30 mouse cellular contexts compared by ENCODE assay signal in the genomic region with DNA sequence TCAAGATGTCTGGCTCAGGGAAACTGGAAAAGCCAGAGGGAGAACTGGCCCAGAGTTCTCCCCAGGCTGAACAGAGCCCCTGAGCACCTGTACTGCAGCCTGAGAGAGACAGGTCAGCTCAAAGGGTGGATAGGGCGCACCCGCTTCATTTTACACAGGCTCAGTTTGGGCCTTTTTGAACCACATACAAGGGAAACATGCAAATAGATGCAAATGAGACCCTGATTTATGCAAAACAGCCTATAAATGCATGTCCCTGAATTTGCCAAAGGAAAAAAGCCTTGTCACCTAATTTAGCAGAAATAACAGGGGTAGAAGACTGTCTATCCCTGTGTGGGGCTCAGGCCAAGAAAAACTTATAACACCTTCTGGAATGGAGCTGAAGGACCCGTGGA.
DNase-seq lines count a peak whose midpoint lies in the region; ATAC-seq and TF ChIP-seq lines count a peak whose summit lies in the region.
"Had no signal": no experiment of that assay in that cellular context is flagged by ENCODE, and none has a peak within 500 bp of the region (broad histone marks: within the 10 kb centered on the region; RNA-seq: fewer than 3 reads in every experiment).

No protein-coding gene starts in this region.

- no peaks in the 10 kb centered on the region for H3K36me3 ChIP-seq in midbrain, embryonic 13.5 days
- no peaks in the 10 kb centered on the region for H3K36me3 ChIP-seq in midbrain, embryonic 16.5 days (ENCODE audit: control insufficient read depth, insufficient read depth, low read length)
- H3K36me3 ChIP-seq in forebrain, embryonic 12.5 days (replicated peaks), result no peaks in the 10 kb centered on the region
- no peaks in the 10 kb centered on the region for H3K36me3 ChIP-seq in forebrain, postnatal 0 days (ENCODE audit: insufficient read depth)
- no peaks in the 10 kb centered on the region for H3K36me3 ChIP-seq in kidney, adult 2 months (ENCODE audit: control insufficient read depth, insufficient read depth, low read length)
- H3K36me3 ChIP-seq: embryonic facial prominence, embryonic 13.5 days; limb, embryonic 10.5 days; limb, embryonic 15.5 days; liver, embryonic 13.5 days had no signal

- no peak overlapping the region for H3K4me2 ChIP-seq in midbrain, embryonic 13.5 days (replicated peaks)
- no peak overlapping the region for H3K4me2 ChIP-seq in midbrain, embryonic 16.5 days (ENCODE audit: low read length)
- H3K4me2 ChIP-seq in forebrain, embryonic 12.5 days, result no peak overlapping the region
- no peak overlapping the region for H3K4me2 ChIP-seq in forebrain, postnatal 0 days (ENCODE audit: low read depth)
- H3K4me2 ChIP-seq: embryonic facial prominence, embryonic 13.5 days; heart, embryonic 11.5 days; limb, embryonic 15.5 days; liver, embryonic 13.5 days had no signal

- no peak overlapping the region for H3K4me3 ChIP-seq in midbrain, embryonic 13.5 days (replicated peaks)
- H3K4me3 ChIP-seq in midbrain, embryonic 16.5 days (ENCODE audit: low read depth, low read length), result no peak overlapping the region
- no peak overlapping the region for H3K4me3 ChIP-seq in forebrain, embryonic 12.5 days (replicated peaks)
- H3K4me3 ChIP-seq in forebrain, postnatal 0 days (ENCODE audit: low read depth, low read length), result no peak overlapping the region
- no peak overlapping the region for H3K4me3 ChIP-seq in kidney, adult 2 months (ENCODE audit: insufficient read depth, low read depth, low read length)
- H3K4me3 ChIP-seq: embryonic facial prominence, embryonic 13.5 days; limb, embryonic 10.5 days; limb, embryonic 15.5 days; liver, embryonic 13.5 days; megakaryocyte, embryonic 14.5 days had no signal

- 76% methylated on average over 3 of the region's 3 CpGs for WGBS in midbrain, embryonic 13.5 days
- WGBS in midbrain, embryonic 16.5 days, result 73% methylated on average over 3 of the region's 3 CpGs
- WGBS in forebrain, embryonic 12.5 days, result 64% methylated on average over 3 of the region's 3 CpGs
- 33% methylated on average over 3 of the region's 3 CpGs for WGBS in forebrain, postnatal 0 days
- 84% methylated on average over 3 of the region's 3 CpGs for WGBS in kidney, adult 2 months

- no peak overlapping the region for H3K9ac ChIP-seq in midbrain, embryonic 13.5 days (replicated peaks)
- H3K9ac ChIP-seq in midbrain, embryonic 16.5 days (ENCODE audit: low read depth, low read length), result no peak overlapping the region
- 0 out of 2 replicates have a peak overlapping the region, but pooled peaks have one; percentile 12 for H3K9ac ChIP-seq in forebrain, embryonic 12.5 days
- H3K9ac ChIP-seq in forebrain, postnatal 0 days, result no peak overlapping the region
- H3K9ac ChIP-seq: embryonic facial prominence, embryonic 13.5 days; limb, embryonic 15.5 days; liver, embryonic 13.5 days had no signal

- peak overlapping the region; percentile 58 for H3K27ac ChIP-seq in midbrain, embryonic 13.5 days
- no peak overlapping the region for H3K27ac ChIP-seq in midbrain, embryonic 16.5 days (ENCODE audit: low read length)
- peak overlapping the region; percentile 85 for H3K27ac ChIP-seq in forebrain, embryonic 12.5 days
- H3K27ac ChIP-seq in forebrain, postnatal 0 days (ENCODE audit: low read depth, low read length), result peak overlapping the region; percentile 35; the same call in 1 of the 2 replicates
- H3K27ac ChIP-seq in kidney, adult 2 months (ENCODE audit: insufficient read depth, low read depth, low read length), result no peak overlapping the region
- H3K27ac ChIP-seq: embryonic facial prominence, embryonic 13.5 days; limb, embryonic 10.5 days; limb, embryonic 15.5 days; liver, embryonic 13.5 days; stomach, postnatal 0 days had no signal

- no peak for TF ChIP-seq CTCF in brain, embryonic 14.5 days (IDR thresholded peaks at IDR 0.05; ENCODE audit: borderline replicate concordance, extremely low read depth, insufficient read depth, insufficient read length)
- no peak for TF ChIP-seq CTCF in forebrain, postnatal 0 days (IDR thresholded peaks at IDR 0.05; ENCODE audit: low read depth)
- no peak for TF ChIP-seq CTCF in kidney, adult 2 months (conservative IDR thresholded peaks at IDR 0.05; ENCODE audit: insufficient read depth, insufficient read length, low read depth, low read length)

- DNase-seq in brain, embryonic 14.5 days (ENCODE audit: low read depth), result peak; percentile 83
- no peak for DNase-seq in forebrain, postnatal 0 days
- no peak for DNase-seq in kidney, adult 2 months
- no peak for DNase-seq in cerebellum, adult 9-11 months
- DNase-seq: adrenal gland, adult 8-10 months; cerebellum, adult 9-10 months; gastrocnemius, postnatal 25 days; heart, adult 11 months; heart, postnatal 36 days; kidney, adult 9 months; kidney, postnatal 14 days; layer of hippocampus, adult 9-11 months; liver, embryonic 13.5 days; lung, adult 18-20 months; lung, postnatal 4 days; right cerebral cortex, postnatal 4 days; thymus, adult 2 months; thymus, postnatal 36 days had no signal

- no peak for TF ChIP-seq POLR2A in brain, embryonic 14.5 days (IDR thresholded peaks at IDR 0.05; ENCODE audit: borderline replicate concordance, extremely low read depth, insufficient read depth, insufficient read length, poor library complexity, severe bottlenecking)
- TF ChIP-seq POLR2A in kidney, adult 2 months (IDR thresholded peaks at IDR 0.05; ENCODE audit: low read depth, low read length), result no peak

- H3K4me1 ChIP-seq in midbrain, embryonic 13.5 days (replicated peaks), result peaks cover 31% of the 10 kb centered on the region
- H3K4me1 ChIP-seq in midbrain, embryonic 16.5 days (ENCODE audit: control insufficient read depth, insufficient read depth, low read length), result peaks cover 7% of the 10 kb centered on the region
- peaks cover 33% of the 10 kb centered on the region for H3K4me1 ChIP-seq in forebrain, embryonic 12.5 days
- peaks cover 9% of the 10 kb centered on the region for H3K4me1 ChIP-seq in forebrain, postnatal 0 days (ENCODE audit: insufficient read depth)
- H3K4me1 ChIP-seq in kidney, adult 2 months (ENCODE audit: control insufficient read depth, insufficient read depth, low read length), result no peaks in the 10 kb centered on the region
- H3K4me1 ChIP-seq: embryonic facial prominence, embryonic 13.5 days; limb, embryonic 15.5 days; liver, embryonic 13.5 days; megakaryocyte, embryonic 14.5 days had no signal

- peak; percentile 28; the same call in 1 of the 2 replicates for ATAC-seq in midbrain, embryonic 13.5 days
- ATAC-seq in midbrain, embryonic 16.5 days, result no peak
- ATAC-seq in forebrain, embryonic 12.5 days (ENCODE audit: low FRiP score), result 0 out of 2 replicates have a peak, but pooled peaks have one; percentile 28
- ATAC-seq in forebrain, postnatal 0 days, result no peak; the same call in 1 of the 2 replicates
- ATAC-seq: activated CD4-positive, CD25-positive, alpha-beta regulatory T cell, adult 4 months; intestine, embryonic 16.5 days; lung, postnatal 0 days had no signal

- H3K9me3 ChIP-seq in midbrain, embryonic 13.5 days, result no peaks in the 10 kb centered on the region
- H3K9me3 ChIP-seq in midbrain, embryonic 16.5 days (replicated peaks; ENCODE audit: control insufficient read depth, low read length, poor library complexity, severe bottlenecking), result no peaks in the 10 kb centered on the region
- no peaks in the 10 kb centered on the region for H3K9me3 ChIP-seq in forebrain, embryonic 12.5 days
- H3K9me3 ChIP-seq in forebrain, postnatal 0 days (ENCODE audit: low read length), result no peaks in the 10 kb centered on the region
- H3K9me3 ChIP-seq: embryonic facial prominence, embryonic 13.5 days; limb, embryonic 10.5 days; limb, embryonic 15.5 days had no signal

- H3K27me3 ChIP-seq in midbrain, embryonic 13.5 days, result no peaks in the 10 kb centered on the region
- H3K27me3 ChIP-seq in midbrain, embryonic 16.5 days (ENCODE audit: control insufficient read depth, insufficient read depth, low read depth, low read length), result no peaks in the 10 kb centered on the region
- no peaks in the 10 kb centered on the region for H3K27me3 ChIP-seq in forebrain, embryonic 12.5 days
- H3K27me3 ChIP-seq in forebrain, postnatal 0 days (ENCODE audit: insufficient read depth, low read length), result no peaks in the 10 kb centered on the region
- no peaks in the 10 kb centered on the region for H3K27me3 ChIP-seq in kidney, adult 2 months (replicated peaks; ENCODE audit: control insufficient read depth, insufficient read depth, low read length)
- H3K27me3 ChIP-seq: liver, embryonic 13.5 days had no signal

Comparison
In these comparisons a context has a peak if more than half of its experiments do, and no peak if none do; other contexts are left out.
1. ATAC-seq: peak in midbrain, embryonic 13.5 days (single experiment) and forebrain, embryonic 12.5 days (single experiment); none in midbrain, embryonic 16.5 days (single experiment) and forebrain, postnatal 0 days (single experiment).
2. H3K27ac ChIP-seq: peak in midbrain, embryonic 13.5 days (single experiment), forebrain, embryonic 12.5 days (single experiment) and forebrain, postnatal 0 days (single experiment); none in midbrain, embryonic 16.5 days (single experiment) and kidney, adult 2 months (single experiment).